Mouse (Mus musculus): ENCODE measurements around the gene Zar1l.
A peak's percentile ranks its signal among the peaks of the same experiment; 100 is the strongest.
"Not testable (repeated sequence)": the region's sequence is repeated elsewhere in the genome, so short reads cannot be mapped to it uniquely, and the experiment has no call there.

Gene Zar1l

DNA sequence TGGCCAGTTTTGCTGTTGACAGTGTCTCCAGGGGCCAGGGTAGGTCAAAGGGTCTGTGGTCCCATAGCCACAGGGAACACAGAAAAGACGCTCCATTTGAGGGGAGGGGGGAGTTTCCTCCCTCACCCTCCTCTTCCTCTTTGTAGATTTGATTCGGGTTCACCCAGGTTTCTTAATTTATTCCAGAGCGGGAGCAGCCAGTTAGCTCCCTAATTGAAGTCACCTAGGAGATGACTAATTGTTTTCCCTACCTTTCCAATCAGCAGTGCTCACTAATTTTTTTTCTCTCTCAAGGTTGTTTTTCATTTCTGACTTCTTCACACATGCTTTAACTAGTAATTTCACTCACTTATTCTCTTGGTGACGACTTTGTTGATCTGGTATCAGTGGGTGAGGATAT is at the start of gene Zar1l:
Gene Zar1l, minus strand, starts transcription at position 101 of the 400 bp plus-strand sequence.
- no peak for DNase-seq

GRCm38 (mm10) chr5:150566971-150567370 is 49.0 kb upstream of the Zar1l start:
- DNase-seq, result peak; percentile 67

DNA sequence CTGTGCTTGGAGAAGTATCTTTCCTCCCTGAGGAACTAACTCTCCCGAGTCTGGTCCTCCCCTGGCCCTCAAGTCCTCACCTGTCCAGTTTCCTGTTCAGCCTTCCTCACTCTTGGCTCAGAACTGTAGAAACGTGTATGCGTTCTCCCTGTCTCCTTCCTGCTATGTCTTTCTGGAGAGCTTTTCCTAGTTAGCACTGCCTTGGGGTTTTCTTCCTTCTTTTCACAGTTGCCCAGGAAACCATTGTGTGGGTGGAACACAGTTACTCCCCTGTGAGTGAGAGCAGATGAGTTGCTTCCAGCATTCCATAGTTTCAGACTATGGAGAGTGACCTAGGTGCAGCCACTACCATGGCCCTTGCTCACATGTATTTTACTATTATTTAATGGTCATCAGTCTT is 48.3 kb upstream of the Zar1l start:
- no peak for DNase-seq

DNA sequence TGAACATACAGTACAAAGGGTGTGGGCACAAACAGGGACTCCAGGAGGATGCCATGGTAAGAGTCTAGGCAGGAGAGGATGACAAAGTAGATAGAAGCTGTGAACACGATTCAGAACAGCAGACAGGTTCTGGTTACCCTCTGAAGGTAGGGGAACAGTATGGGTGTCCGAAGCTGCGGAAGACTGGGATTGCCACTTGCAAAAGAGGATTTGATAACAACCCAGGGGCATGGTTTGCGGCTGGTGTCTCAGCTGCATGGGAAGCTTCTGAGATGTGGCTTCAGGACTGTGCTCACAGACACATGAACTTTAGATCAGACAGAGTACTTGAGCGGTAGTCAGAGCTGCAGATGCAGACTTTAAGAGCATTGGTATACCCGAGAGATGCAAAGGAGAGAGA is 46.5 kb upstream of the Zar1l start:
- DNase-seq, result no peak

- DNase-seq, result no peak
Measured at GRCm38 (mm10) chr5:150561783-150562182, 43.8 kb upstream of the Zar1l start.

DNA sequence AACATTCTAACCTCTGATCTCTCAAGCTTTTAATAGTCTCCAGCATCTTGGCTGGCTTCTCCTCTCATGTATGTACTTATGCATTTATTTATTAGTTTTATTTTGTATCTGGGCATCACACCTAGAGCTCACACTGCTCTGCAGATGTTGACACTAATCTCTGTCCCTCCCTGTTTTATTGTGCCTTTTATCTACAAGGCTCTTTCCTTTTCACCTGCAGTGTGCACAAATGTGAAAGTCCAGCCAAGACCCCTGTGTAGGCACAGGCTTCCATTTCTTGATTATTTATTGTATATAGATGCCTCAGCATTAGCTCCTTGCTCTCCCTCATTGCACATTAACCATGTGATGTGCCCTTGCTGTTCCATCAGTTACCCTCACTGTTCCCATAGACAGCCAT is 43.4 kb upstream of the Zar1l start:
- no peak for DNase-seq

DNA sequence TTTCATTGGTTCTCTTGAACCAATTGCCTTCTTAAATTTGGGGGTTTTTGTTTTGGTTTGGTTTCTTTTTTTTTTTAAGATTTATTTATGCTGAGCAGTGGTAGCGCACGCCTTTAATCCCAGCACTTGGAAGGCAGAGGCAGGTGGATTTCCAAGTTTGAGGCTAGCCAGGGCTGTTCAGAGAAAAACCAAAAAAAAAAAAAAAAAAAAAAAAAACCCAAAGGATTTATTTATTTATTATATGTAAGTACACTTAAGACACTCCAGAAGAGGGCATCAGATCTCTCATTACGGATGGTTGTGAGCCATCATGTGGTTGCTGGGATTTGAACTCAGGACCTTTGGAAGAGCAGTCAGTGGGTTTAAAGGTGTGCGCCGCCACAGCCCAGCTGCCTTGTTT is 42.9 kb upstream of the Zar1l start:
- no peak for DNase-seq

GRCm38 (mm10) chr5:150559519-150560103 is 41.6 kb upstream of the Zar1l start:
- no peak for DNase-seq

DNA sequence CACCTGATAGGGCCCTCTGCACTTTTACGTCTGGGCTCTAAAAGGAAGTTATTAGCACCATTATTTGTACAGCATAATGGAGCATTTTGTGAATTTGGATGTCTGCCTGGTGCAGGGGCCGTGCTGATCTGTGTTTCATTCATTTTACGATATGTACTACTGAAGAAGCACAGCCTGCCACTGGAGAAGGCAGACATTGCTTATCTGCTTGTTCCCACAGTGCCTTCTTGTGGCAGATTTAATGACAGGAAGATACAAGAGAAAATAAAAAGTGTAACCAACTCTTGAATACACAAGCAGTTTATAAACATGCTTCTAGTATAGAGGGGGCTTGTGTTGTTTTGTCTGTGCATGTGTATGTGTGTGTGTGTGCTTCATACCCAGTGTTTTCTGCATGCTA is 33.7 kb upstream of the Zar1l start:
- DNase-seq, result no peak

DNA sequence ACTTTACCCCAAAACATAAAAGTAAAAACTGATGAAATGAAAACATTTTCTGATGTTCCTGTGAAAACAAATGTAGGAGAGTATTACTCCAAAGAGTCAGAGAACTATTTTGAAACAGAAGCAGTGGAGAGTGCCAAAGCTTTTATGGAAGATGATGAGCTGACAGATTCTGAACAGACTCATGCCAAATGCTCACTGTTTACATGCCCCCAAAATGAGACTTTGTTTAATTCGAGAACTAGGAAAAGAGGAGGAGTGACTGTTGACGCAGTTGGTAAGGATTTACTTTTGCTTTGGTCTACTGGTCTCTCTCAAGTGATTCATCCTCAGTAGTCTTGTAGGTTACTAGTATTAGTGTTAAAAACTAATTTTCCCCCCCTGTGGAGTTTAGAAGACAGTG is 25.2 kb upstream of the Zar1l start:
- DNase-seq, result peak; percentile 3

GRCm38 (mm10) chr5:150541302-150541701 is 23.3 kb upstream of the Zar1l start:
- DNase-seq, result no peak

DNA sequence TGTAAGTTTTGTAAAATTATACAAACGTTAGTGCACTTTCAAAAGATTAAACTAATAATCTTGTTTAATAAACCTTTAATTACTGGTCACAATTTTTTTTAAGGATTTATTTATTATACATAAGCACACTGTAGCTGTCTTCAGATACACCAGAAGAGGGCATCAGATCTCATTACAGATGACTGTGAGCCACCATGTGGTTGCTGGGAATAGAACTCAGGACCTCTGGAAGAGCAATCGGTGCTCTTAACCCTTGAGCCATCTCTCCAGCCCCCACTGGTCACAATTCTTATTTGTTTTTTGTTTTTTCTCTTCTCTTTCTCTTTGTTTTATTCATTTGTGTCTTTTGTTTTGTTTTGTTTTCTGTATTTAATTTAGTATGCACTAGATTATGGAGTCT is 7.3 kb upstream of the Zar1l start:
- DNase-seq, result no peak

DNA sequence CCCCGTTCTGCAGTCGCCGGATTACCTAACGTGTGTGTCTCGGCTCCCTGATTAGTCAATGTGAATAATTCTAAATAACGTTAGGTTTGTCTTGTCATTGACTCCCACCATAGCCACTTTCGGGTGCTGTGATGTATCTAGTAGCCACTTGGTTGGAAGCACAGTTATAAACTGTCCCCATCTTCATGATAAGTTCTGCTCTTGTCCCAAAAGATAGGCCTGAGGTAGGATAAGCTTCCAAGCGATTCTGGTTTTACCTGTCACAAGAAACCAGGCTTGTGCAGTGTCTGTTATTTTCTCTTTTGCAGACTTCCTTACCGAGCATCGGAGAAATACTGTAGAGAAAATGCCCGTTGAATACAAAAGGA is 4.9 kb upstream of the Zar1l start:
- peak; percentile 10 for DNase-seq

DNA sequence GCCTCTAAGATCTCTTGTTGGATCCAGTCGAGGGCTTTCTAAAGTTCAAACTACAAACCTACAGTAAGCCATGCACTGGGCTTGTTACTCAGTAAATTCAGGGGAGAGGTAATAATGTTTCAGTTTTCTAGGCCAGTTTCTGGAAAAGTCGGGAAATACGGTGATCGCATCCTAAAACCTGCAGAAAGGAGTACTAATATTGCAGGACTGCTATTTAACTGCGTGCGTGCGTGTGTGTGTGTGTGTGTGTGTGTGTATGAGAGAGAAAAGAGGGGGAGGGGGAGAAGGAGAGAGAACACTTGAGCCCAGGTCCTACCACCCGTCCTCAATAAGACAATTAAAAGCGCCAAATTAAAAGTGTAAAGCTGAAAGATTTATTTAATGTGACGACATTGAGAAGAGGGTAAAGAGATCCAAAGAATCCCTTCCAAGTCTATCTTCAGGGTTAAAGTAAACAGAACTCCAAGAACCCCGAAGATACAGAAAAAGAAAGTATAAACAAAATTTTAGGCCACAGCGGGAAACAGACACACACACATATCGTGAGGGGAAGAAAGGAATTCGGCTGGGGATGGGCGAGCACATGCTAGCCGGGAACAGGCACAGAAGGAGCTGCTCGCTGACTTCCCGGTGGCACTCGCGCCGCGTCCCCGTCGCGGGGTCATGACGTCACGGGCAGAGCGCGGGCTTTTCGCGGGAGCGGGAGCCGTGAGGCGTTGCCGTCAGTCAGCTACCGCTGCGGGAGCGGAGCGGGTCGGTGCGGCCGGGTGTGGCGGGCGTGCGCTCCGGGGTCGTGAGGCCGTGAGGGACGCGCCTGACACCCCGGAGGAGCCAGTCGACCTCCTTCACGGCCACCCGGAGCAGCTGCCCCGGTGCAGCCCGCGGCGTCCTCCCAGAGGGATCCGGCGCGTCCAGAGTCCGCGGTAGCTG is 4.2 kb upstream of the Zar1l start, which contains the start of gene Brca2:
Gene Brca2, plus strand, starts transcription at position 694 of the 930 bp plus-strand sequence.
- peak; percentile 92 for DNase-seq

DNA sequence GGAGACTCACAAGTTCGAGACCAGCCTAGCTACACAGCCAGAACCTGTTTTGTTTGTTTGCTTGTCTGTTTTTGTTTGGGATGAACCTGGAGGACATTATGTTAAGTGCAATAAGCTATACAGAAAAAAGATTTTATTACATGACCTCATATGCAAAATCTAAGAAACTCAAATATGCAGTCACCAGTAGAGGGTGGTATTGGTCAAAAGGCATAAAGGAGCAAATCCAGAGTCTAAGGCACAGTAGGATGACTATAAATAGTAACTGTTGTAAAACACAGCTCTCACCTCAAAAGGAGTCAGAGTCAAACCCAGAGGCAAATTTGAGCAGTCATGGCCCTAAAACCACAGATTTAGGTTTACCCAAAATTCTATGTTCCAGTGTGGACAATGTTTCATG is 1.6 kb upstream of the Zar1l start:
- DNase-seq, result peak; percentile 65

DNA sequence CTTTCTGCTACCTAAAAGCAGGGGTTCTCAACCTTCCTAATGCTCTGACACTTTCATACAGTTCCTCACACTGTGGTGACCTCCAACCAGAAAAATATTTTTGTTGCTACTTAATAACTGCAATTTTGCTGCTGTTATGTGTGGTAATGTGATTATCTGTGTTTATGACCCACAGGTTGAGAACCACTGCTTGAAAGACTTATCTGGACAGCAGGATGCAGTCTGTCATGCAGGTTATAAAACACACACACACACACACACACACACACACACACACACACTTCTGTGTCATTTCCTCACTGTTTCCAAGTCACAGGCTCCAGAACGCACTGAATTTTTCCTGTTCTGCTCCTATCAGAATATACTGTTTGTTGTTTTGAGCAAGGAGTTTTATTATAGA is 3.9 kb downstream of the Zar1l start:
- no peak for DNase-seq

- DNase-seq, result no peak
Measured at GRCm38 (mm10) chr5:150513264-150513663, 4.7 kb downstream of the Zar1l start.

- DNase-seq, result no peak
Measured at GRCm38 (mm10) chr5:150510451-150511225, 7.3 kb downstream of the Zar1l start.

DNA sequence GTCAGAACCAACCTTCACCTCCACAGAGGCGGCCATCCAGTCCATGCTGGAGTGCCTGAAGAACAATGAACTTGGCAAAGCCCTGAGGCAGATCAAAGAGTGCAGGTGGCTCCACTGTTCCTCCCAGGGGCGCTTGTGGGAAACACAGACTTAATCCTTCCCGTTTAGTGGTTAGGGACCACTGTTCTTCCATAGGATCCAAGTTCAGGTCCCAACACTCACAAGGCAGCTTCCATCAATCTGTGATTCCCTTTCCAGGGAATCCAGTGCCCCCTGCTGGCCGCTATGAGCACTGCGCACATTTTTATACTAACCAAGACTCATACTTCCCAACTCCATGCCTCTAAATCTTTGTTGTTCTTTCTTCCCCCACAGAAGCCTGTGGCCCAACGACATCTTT is 22.2 kb downstream of the Zar1l start:
- peak; percentile 69 for DNase-seq

DNA sequence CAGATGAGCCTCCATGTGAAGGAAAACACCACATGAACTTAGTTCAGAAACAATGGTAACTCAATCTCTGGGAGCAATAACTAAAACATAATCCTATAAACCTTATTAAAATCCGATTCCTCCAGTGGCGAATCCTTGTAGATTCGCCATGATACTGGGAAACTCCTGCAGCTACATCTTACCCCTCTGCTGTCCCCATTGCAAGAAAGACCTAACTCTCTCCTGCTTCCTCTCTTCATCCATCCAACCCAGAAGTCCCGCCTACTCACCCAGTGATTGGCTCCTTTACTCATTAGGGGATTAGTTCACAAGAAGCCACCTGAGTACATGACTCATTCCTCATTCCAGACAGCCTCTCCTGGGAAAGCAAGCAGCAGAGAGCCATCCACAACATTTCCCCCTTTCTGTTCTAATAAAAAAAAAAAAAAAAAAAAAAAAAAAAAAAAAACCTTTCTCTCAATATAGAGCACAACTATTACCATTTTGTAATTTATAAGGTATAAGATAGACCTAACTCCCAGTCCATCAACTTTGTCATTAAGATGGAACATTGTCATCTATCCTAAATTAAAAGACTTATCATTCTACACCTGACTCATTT is 26.3 kb downstream of the Zar1l start:
- DNase-seq, result not testable (repeated sequence)

DNA sequence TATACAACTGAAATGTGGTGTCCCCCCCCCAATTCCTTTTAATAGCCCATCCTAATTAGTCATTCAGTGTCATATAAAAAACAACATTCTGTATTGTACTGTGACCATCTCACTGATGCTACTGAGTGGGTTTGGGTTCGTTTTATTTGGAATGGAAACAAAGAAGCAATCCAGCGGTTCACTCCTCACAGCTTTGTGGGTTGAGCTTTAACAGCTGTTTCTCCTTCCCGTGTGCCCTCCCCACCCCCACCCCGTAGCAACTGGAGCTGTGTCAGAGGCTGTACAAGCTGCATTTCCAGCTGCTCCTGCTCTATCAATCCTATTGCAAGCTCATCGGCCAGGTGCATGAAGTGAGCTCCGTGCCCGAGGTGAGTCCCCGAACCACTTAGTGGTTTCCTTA is 27.1 kb downstream of the Zar1l start:
- no peak for DNase-seq

DNA sequence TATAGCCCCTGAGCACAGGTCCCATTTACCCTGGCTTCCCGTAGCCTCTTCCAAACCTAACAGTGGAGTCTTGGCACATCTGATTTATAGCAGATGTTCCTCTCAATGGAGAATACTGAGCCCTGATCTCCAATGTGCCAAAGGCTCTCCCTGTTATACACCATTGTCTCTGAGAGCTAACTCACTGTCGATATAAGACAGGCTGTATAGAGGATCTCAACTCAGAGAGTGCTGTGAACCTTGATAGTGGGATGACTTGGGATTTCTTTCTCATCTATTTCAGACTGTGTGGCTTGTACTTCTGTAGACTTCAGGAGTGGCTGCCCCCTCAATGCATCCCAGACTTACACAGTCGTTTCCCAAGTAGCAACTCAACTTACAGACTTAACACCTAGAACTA is 27.7 kb downstream of the Zar1l start:
- no peak for DNase-seq

DNA sequence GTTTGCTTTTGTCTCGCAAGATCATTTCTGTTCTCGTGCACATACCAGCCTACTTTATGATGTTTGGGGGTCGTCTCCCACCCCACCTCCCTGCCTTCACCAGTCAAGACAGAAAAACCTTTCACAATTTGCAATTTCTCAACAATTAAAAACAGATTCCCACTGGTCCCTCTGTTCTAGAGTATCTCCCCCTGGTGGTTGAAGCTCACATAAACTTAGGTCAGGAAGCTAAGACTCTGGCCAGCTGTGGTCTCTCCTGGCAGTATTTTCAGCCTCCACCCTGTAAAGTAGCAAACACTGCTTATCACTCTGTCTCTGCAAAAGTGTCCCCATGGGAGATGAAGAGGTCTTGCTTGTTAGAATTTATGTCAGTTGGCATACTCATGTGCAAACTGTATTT is 32.8 kb downstream of the Zar1l start:
- DNase-seq, result peak; percentile 81
